Mouse (Mus musculus) lung, adult 2 months (tissue): Measurements from ENCODE around the gene Gm37240. TPM values are rescaled to one million over a fixed set of nuclear protein-coding genes. Genes with fewer than 3 reads are reported as not detected.
A peak's percentile ranks its signal among the peaks of the same experiment; 100 is the strongest.
"Not testable (repeated sequence)": the region's sequence is repeated elsewhere in the genome, so short reads cannot be mapped to it uniquely, and the experiment has no call there.

Source experiments
- DNase-seq: peaks from one replicate; pipeline ENCODE4 v3.0.0; 2022
- H3K4me1 ChIP-seq: fragments of 200-500 bp; 2 replicates; pipeline ENCODE4 v1.6.1; 2011; ENCODE audit warnings: low read length; ENCODE audit not compliant: control insufficient read depth, insufficient read depth
- H3K4me3 ChIP-seq: fragments of 200-500 bp; replicated peaks from 2 replicates; pipeline ENCODE3; 2011; ENCODE audit warnings: low read depth, mild to moderate bottlenecking, control low read depth, low read length; ENCODE audit errors: extremely low read depth
- CTCF ChIP-seq: fragments of 200-500 bp; IDR thresholded peaks from 2 replicates; pipeline ENCODE4 v1.5.1; 2011; ENCODE audit warnings: mild to moderate bottlenecking, low read length, control low read depth; ENCODE audit not compliant: insufficient read depth
- POLR2A ChIP-seq: fragments of 200-500 bp; IDR thresholded peaks from 2 replicates; pipeline ENCODE4 v1.6.1; 2011; ENCODE audit warnings: low read depth, mild to moderate bottlenecking, control low read depth, low read length, borderline replicate concordance; ENCODE audit errors: extremely low read depth
- WGBS: fragments of 180-500 bp; shearing (Covaris S2); methylation state at CpG from one replicate; pipeline ENCODE4 v1.1.7; 2018; 5-methylcytosine and 5-hydroxymethylcytosine counted together
- polyA plus RNA-seq: library from polyadenylated mRNA; depleted of rRNA; stranded (reverse); fragments of >200 nt; gene quantifications from 2 replicates; pipeline ENCODE4 v1.2.3, GENCODE M21; 2012

Gm37240 gene
- polyA plus RNA-seq, 1 experiment, result 16.9 TPM

DNA sequence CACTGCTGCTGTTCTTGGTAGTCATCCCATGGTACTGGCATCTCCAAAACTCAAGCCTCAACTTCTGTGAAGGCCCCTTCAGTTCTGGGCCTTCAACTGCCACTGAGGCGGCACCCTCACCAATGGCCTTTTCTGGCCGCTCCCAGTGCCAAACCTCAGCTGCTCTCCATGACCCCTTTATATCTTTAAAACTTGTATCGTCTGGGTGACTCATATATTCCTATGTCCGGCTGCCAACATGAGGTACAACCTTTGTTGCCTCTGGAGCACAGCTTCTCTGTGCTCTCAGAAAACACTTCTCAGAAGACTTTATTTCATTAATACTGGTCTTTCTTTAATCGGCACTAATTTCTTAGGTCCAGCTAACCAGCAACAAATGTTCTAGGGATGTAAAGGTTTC lies 996.3 kb downstream of the Gm37240 start:
- H3K4me3 ChIP-seq, result no peak overlapping the region
- no peaks in the 10 kb centered on the region for H3K4me1 ChIP-seq
- TF ChIP-seq POLR2A (no peak), CTCF (no peak)
- DNase-seq, result no peak
- WGBS, result 84% methylated on average over 5 of the region's 5 CpGs

DNA sequence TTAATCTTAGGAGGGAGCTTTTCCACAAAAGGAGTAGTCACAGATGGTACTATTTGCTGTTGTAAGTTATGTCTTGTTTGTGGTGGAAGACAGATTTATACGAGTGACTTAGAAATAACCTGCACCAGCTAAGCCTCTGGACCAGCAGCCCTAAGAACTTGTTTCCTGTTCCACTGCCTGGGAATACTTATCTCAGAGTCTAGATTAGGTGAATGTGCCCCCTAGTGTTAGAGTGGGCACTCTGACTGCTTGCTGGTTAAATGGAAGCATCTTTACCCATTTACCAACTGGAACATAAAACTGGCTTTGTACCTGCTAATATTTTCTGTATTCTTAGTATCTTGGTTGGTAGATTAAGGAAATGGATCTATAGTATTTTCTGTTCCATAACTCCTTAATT lies 997.7 kb downstream of the Gm37240 start:
- 0 out of 2 replicates have a peak, but pooled peaks have one; percentile 11 for TF ChIP-seq CTCF
- no peak for TF ChIP-seq POLR2A
- DNase-seq, result no peak
- no peak overlapping the region for H3K4me3 ChIP-seq
- no peaks in the 10 kb centered on the region for H3K4me1 ChIP-seq
- WGBS, result 11% methylated on average over 1 of the region's 1 CpGs

DNA sequence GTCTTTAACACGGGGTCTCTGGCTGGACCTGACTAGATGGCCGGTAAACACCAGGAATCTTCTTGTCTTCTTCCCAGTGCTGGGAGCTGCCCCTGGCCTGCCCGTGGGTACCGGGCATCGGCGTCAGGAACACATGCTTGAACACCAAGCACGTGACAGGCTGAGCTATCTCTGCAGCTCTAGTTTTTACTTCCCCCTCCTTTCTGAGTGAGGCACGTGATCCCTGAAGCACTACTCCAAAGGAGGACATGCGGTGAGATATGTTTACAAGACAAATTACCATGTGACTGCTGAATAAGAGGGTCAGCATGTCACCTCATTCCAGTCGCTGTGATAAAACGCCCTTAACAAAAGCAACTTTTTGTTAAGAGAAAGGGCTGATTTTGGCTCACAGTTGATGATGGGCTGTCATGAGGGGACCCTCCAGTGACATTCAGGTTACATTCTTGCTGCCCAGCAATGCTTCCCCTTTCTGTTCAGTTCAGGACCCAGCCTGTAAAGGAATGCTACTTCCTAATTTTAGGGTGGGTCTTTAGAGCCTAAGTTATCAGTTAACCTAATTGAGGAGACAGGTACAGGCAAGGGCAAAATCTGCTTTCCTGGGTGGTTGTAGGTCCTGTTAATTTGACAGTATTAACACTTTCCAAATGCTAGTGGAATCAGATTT lies 1003.4 kb downstream of the Gm37240 start:
- peak; percentile 59 for DNase-seq
- peaks cover 7% of the 10 kb centered on the region for H3K4me1 ChIP-seq
- TF ChIP-seq CTCF, result no peak
- TF ChIP-seq POLR2A, result no peak
- H3K4me3 ChIP-seq, result no peak overlapping the region
- WGBS, result 21% methylated on average over 11 of the region's 11 CpGs

DNA sequence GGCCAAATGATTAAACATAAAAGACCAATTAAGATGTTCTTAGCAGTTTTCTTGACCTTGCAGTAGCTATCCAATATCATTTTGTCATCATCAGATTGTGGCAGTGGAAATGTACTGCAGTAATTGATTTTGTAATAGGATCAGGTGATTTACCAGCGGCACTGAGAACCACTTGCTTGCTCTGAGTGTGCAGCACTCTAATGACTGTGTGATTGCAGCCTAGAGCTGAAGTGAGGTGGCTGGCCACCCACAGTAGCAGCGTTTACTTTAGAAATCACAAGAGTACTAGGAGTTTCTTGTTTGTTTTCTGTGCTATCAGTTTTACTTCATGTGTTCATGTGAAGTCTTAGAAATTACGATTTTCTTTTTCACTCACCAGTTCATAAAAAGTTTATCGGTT lies 1011.1 kb downstream of the Gm37240 start:
- no peak for DNase-seq
- Histone ChIP-seq H3K4me3 (no peak overlapping the region), H3K4me1 (peaks cover 2% of the 10 kb centered on the region)
- TF ChIP-seq POLR2A (no peak), CTCF (no peak)
- 61% methylated on average over 4 of the region's 4 CpGs for WGBS

DNA sequence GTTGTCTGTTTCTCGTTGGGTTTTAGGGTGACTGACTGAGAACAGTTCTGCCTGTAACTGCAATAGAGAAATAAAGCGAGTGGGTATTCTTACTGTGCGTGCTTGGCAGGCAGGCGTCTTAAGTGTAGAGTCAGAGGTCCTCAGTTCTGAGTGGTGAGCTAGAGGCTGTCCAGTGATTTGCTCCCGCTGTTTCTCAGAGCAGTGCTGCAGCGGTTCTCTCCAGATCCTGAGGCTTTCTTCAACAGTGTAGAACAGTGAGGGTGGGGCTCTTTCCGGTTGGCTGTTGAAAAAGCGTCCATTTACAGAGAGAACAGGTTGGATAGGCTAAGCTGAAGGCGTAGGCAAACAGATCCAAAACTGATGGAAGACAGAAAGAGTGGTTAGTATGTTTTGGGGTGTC lies 1012.0 kb downstream of the Gm37240 start:
- peak; percentile 25 for DNase-seq
- 56% methylated on average over 9 of the region's 9 CpGs for WGBS
- no peak overlapping the region for H3K4me3 ChIP-seq
- peaks cover 2% of the 10 kb centered on the region for H3K4me1 ChIP-seq
- TF ChIP-seq POLR2A (no peak), CTCF (no peak)

DNA sequence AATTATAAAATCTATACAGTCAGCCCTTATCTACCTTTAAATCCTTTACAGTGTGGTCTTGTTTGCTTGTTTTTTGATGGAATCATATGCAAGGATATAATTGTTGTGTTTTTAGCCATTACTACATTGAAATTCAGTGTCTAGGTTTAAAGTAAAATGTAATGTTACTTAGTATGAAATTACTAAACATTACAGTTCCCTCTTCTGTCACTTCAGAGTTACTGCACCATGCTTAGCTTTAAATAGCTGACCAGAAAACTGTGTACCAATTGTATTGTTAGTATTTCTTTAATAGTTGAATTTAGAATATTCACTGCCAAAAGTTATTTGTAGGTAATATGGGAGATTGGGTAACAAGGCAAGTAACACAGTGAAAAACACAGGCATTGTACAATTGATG lies 1017.2 kb downstream of the Gm37240 start:
- TF ChIP-seq POLR2A (no peak), CTCF (peak; percentile 6; the same call in 1 of the 2 replicates)
- peaks cover 8% of the 10 kb centered on the region for H3K4me1 ChIP-seq
- DNase-seq, result no peak
- no peak overlapping the region for H3K4me3 ChIP-seq

DNA sequence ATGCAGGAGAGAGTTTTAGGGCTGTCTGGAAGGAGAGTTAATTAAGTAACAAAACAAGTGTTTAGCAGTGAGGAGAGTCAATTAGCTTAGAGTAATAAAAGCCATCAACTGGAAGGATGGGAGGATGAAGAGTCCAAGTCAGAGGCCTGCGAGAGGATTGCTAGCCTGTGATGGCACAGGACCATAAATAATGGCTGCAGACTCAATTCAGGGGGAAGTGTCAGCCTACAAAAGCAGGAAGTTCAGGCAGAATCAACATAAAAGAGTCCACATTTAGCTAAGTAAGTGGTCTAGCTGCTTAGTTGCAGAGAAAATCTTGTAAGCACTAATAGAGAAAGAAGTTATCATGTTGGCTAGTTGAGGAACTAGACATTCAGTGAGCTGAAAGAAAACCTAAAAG lies 1019.3 kb downstream of the Gm37240 start:
- TF ChIP-seq POLR2A (no peak), CTCF (no peak)
- no peak for DNase-seq
- no peak overlapping the region for H3K4me3 ChIP-seq
- WGBS, result 38% methylated on average over 1 of the region's 1 CpGs
- H3K4me1 ChIP-seq, result peaks cover 6% of the 10 kb centered on the region

DNA sequence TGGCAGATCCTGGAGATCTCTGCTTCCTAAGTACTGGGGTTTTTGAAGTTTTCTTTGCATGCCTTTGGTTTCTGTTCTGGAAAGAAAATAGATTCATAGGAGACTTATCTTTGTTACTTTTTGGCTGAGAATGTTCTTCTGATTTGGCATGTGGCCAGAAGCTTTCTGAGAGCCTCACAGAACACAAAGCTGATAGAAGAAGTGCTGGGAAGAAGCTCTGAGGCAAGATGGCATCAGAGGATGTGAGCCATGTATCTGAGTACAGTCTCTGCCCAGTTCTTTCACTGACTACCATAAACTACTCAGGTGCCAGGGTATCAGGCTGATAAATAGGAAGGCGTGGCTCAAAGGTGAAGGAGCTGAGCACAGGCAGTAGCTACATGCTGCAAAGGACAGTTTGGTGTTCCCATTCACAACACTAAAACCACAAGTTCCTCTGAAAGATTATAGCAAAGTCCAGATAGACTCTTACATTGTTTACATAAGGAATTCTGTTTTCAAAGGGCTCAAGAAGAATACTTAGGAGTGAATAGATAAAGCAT lies 1019.8 kb downstream of the Gm37240 start:
- 59% methylated on average over 1 of the region's 1 CpGs for WGBS
- no peak for DNase-seq
- Histone ChIP-seq H3K4me1 (peaks cover 6% of the 10 kb centered on the region), H3K4me3 (no peak overlapping the region)
- TF ChIP-seq POLR2A (no peak), CTCF (no peak)

DNA sequence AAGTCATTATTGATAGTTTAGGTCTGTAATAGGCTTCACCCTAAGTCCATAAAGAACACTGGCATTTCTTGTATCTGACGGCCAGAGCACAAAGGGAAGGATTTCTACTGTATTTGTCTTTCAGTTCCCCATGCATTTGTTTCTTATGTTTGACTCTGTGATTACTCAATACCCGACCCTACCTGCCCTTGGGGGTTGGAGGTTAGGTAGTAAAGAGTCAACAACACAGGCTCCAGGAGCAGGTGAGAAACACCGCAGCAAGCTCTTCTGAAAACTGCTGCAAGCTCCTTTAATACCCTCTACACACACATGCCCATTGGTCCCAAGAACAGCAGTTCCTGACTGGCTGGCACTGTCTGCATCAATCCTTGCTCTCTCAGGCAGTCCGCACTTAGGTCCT lies 1020.5 kb downstream of the Gm37240 start:
- H3K4me3 ChIP-seq, result no peak overlapping the region
- DNase-seq, result no peak
- peaks cover 6% of the 10 kb centered on the region for H3K4me1 ChIP-seq
- WGBS, result 58% methylated on average over 4 of the region's 4 CpGs
- TF ChIP-seq CTCF (no peak), POLR2A (no peak)

DNA sequence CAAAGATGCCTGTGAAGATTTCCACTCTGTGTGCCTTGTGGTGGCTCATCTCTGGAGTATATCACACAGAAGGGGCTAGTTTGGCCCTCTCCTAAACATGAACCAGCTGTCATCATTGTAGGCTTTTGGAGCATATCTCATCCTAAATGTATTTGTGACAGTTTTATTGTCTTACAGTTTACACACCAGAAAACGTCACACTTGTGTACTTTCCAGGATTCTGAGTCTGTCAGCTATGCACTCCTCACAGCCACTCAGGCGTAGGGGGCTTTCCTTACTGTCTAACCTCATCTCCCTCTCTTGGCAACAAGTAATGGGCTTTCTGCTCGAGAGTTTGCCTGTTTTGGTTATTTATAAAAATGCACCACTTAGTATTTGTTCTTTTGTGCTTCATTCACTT lies 1021.6 kb downstream of the Gm37240 start:
- 69% methylated on average over 3 of the region's 3 CpGs for WGBS
- no peak for DNase-seq
- TF ChIP-seq CTCF (no peak), POLR2A (no peak)

DNA sequence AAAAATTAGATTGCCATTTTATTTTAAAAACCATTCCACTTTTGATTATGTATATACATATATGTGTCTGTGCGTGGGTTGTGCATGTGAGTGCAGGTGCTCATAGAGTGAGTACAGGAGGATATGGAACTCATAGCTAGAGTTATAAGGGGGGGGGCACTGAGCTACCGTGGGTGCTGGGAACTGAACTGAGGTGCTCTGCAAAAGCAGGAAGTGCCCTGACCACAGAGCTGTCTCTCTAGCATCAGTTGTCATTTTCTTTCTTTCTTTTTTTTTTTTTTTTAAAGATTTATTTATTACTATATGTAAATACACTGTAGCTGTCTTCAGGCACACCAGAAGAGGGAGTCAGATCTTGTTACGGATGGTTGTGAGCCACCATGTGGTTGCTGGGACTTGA lies 1025.5 kb downstream of the Gm37240 start:
- H3K4me3 ChIP-seq, DNase-seq: not testable (repeated sequence)
- WGBS, result 81% methylated on average over 3 of the region's 3 CpGs

More for the DNA sequence above, 1021.6 kb downstream of the Gm37240 start:
- Histone ChIP-seq H3K4me1 (peaks cover 6% of the 10 kb centered on the region), H3K4me3 (no peak overlapping the region)

More for the DNA sequence above, 1025.5 kb downstream of the Gm37240 start:
- H3K4me1 ChIP-seq, result not testable (repeated sequence)
